Mouse (Mus musculus) testis, adult 2 months (tissue): Measurements from ENCODE around the gene 2810004N23Rik. TPM values are rescaled to one million over a fixed set of nuclear protein-coding genes. Genes with fewer than 3 reads are reported as not detected.

Source experiments
- H3K27ac ChIP-seq: fragments of 200-500 bp; 2 replicates; pipeline ENCODE4 v1.5.1; 2012; ENCODE audit warnings: low read depth, low read length; ENCODE audit not compliant: control insufficient read depth, insufficient read depth
- H3K27me3 ChIP-seq: fragments of 200-500 bp; 2 replicates; pipeline ENCODE4 v1.6.1; 2012; ENCODE audit warnings: mild to moderate bottlenecking, low read length, moderate library complexity; ENCODE audit not compliant: control insufficient read depth, insufficient read depth
- H3K36me3 ChIP-seq: fragments of 200-500 bp; 2 replicates; pipeline ENCODE4 v1.6.1; 2012; ENCODE audit warnings: mild to moderate bottlenecking, low read length; ENCODE audit not compliant: control insufficient read depth, insufficient read depth
- H3K4me1 ChIP-seq: fragments of 200-500 bp; 2 replicates; pipeline ENCODE4 v1.6.1; 2012; ENCODE audit warnings: low read length; ENCODE audit not compliant: control insufficient read depth, insufficient read depth
- H3K4me3 ChIP-seq: fragments of 200-500 bp; 2 replicates; pipeline ENCODE4 v1.5.1; 2012; ENCODE audit warnings: low read depth, mild to moderate bottlenecking, low read length, moderate library complexity, mixed read lengths; ENCODE audit not compliant: control insufficient read depth
- CTCF ChIP-seq: fragments of 200-500 bp; IDR thresholded peaks from 2 replicates; pipeline ENCODE4 v1.5.1; 2012; ENCODE audit warnings: low read depth, mild to moderate bottlenecking, inconsistent platforms, low read length, moderate library complexity; ENCODE audit not compliant: control insufficient read depth, insufficient read depth, insufficient replicate concordance
- POLR2A ChIP-seq: fragments of 200-500 bp; IDR thresholded peaks from 2 replicates; pipeline ENCODE4 v1.6.1; 2012; ENCODE audit warnings: low read depth, mild to moderate bottlenecking, inconsistent platforms, low read length, moderate library complexity; ENCODE audit not compliant: control insufficient read depth
- polyA plus RNA-seq: library from polyadenylated mRNA; depleted of rRNA; stranded (reverse); fragments of >200 nt; gene quantifications from 2 replicates; pipeline ENCODE4 v1.2.3, GENCODE M21; 2012

The 2810004N23Rik gene
- polyA plus RNA-seq, 1 experiment, result 9.5 TPM

- Histone ChIP-seq H3K27me3 (no peaks in the 10 kb centered on the region), H3K4me1 (no peaks in the 10 kb centered on the region), H3K36me3 (no peaks in the 10 kb centered on the region; the same call in none of the 2 replicates), H3K4me3 (no peak overlapping the region), H3K27ac (no peak overlapping the region)
- no peak for TF ChIP-seq CTCF
- TF ChIP-seq POLR2A, result no peak
Measured at GRCm38 (mm10) chr8:124841775-124842174, 21.1 kb downstream of the 2810004N23Rik start.

- Histone ChIP-seq H3K27me3 (no peaks in the 10 kb centered on the region), H3K4me1 (no peaks in the 10 kb centered on the region), H3K36me3 (no peaks in the 10 kb centered on the region; the same call in none of the 2 replicates), H3K27ac (no peak overlapping the region), H3K4me3 (no peak overlapping the region)
- no peak for TF ChIP-seq POLR2A
Measured at GRCm38 (mm10) chr8:124840900-124841299, 22.0 kb downstream of the 2810004N23Rik start.

- no peaks in the 10 kb centered on the region; the same call in none of the 2 replicates for H3K36me3 ChIP-seq
- TF ChIP-seq CTCF (no peak), POLR2A (no peak)
- H3K27me3 ChIP-seq, result no peaks in the 10 kb centered on the region
- H3K27ac ChIP-seq, result no peak overlapping the region
- no peak overlapping the region for H3K4me3 ChIP-seq
- no peaks in the 10 kb centered on the region for H3K4me1 ChIP-seq
Measured at GRCm38 (mm10) chr8:124839371-124839770, 23.5 kb downstream of the 2810004N23Rik start.

GRCm38 (mm10) chr8:124837956-124838355 lies 25.0 kb downstream of the 2810004N23Rik start:
- H3K4me1 ChIP-seq, result no peaks in the 10 kb centered on the region
- H3K4me3 ChIP-seq, result no peak overlapping the region
- H3K27ac ChIP-seq, result no peak overlapping the region
- TF ChIP-seq POLR2A, result no peak
- TF ChIP-seq CTCF, result no peak
- H3K36me3 ChIP-seq, result no peaks in the 10 kb centered on the region; the same call in none of the 2 replicates
- no peaks in the 10 kb centered on the region for H3K27me3 ChIP-seq

GRCm38 (mm10) chr8:124836907-124837306 lies 26.0 kb downstream of the 2810004N23Rik start:
- no peak overlapping the region for H3K27ac ChIP-seq
- H3K27me3 ChIP-seq, result no peaks in the 10 kb centered on the region
- H3K36me3 ChIP-seq, result no peaks in the 10 kb centered on the region; the same call in none of the 2 replicates
- no peak for TF ChIP-seq CTCF
- no peak overlapping the region for H3K4me3 ChIP-seq
- H3K4me1 ChIP-seq, result no peaks in the 10 kb centered on the region

- no peak overlapping the region for H3K27ac ChIP-seq
- no peaks in the 10 kb centered on the region for H3K4me1 ChIP-seq
- no peaks in the 10 kb centered on the region; the same call in none of the 2 replicates for H3K36me3 ChIP-seq
- H3K4me3 ChIP-seq, result no peak overlapping the region
- no peaks in the 10 kb centered on the region for H3K27me3 ChIP-seq
- TF ChIP-seq CTCF (no peak), POLR2A (no peak)
Measured at GRCm38 (mm10) chr8:124836273-124836672, 26.6 kb downstream of the 2810004N23Rik start.

GRCm38 (mm10) chr8:124835848-124836247 lies 27.1 kb downstream of the 2810004N23Rik start:
- Histone ChIP-seq H3K36me3 (no peaks in the 10 kb centered on the region; the same call in none of the 2 replicates), H3K4me1 (no peaks in the 10 kb centered on the region), H3K27me3 (no peaks in the 10 kb centered on the region), H3K27ac (no peak overlapping the region), H3K4me3 (no peak overlapping the region)
- TF ChIP-seq POLR2A (no peak), CTCF (no peak)

- no peak overlapping the region for H3K4me3 ChIP-seq
- no peaks in the 10 kb centered on the region for H3K27me3 ChIP-seq
- no peaks in the 10 kb centered on the region for H3K4me1 ChIP-seq
- H3K27ac ChIP-seq, result no peak overlapping the region
- TF ChIP-seq CTCF, result no peak
- no peak for TF ChIP-seq POLR2A
- H3K36me3 ChIP-seq, result no peaks in the 10 kb centered on the region
Measured at GRCm38 (mm10) chr8:124833430-124834205, 29.3 kb downstream of the 2810004N23Rik start.
